Mouse (Mus musculus) heart, adult 8-10 months (tissue): ENCODE measurements around the gene Adora1. TPM values are rescaled to one million over a fixed set of nuclear protein-coding genes. Genes with fewer than 3 reads are reported as not detected.
A peak's percentile ranks its signal among the peaks of the same experiment; 100 is the strongest.

Experiments
- DNase-seq: peaks from one replicate; pipeline ENCODE4 v3.0.0; 2022; ENCODE audit warnings: low spot score
- total RNA-seq, 4 experiments: library from RNA; stranded (reverse); gene quantifications; 2 replicates each; pipeline ENCODE4 v1.2.4; 2022

The Adora1 gene
- total RNA-seq, 4 experiments from 2014 or later: 8.6 to 14.1 (median 12.7) TPM

- DNase-seq: no peak
Measured at GRCm38 (mm10) chr1:134154655-134155054, 80.6 kb downstream of the Adora1 start.

GRCm38 (mm10) chr1:134154121-134154520 lies 81.1 kb downstream of the Adora1 start:
- DNase-seq: no peak

- DNase-seq: no peak
Measured at GRCm38 (mm10) chr1:134152626-134153590, 82.3 kb downstream of the Adora1 start.

- peak; percentile 87 for DNase-seq
Measured at GRCm38 (mm10) chr1:134151655-134152412, 83.4 kb downstream of the Adora1 start.

GRCm38 (mm10) chr1:134150745-134151144 lies 84.5 kb downstream of the Adora1 start:
- no peak for DNase-seq

- DNase-seq: no peak
Measured at GRCm38 (mm10) chr1:134150076-134150475, 85.2 kb downstream of the Adora1 start.

Other genes with a start within 250 kb of the Adora1 start
- 10 to 100 TPM in 1 of 4 experiments, 1 to 10 TPM in 3; 5.9 to 14.1 (median 8.2) TPM for gene Fmod, start 198.2 kb downstream of the Adora1 start, total RNA-seq
- 10 to 100 TPM; 18.3 to 35.3 (median 28.0) TPM for gene Btg2, start 156.3 kb downstream of the Adora1 start, total RNA-seq
- not detected for gene Chit1, start 124.2 kb downstream of the Adora1 start, total RNA-seq
- 1 to 10 TPM in 1 of 4 experiments, under 1 TPM in 3; 0.38 to 2.7 (median 0.51) TPM for gene Chil1, start 53.3 kb downstream of the Adora1 start, total RNA-seq
- gene Mybph, start 42.0 kb downstream of the Adora1 start, total RNA-seq: under 1 TPM in 1 of 4 experiments, not detected in 3; 0.28 TPM
- gene Myog, start 54.6 kb upstream of the Adora1 start, total RNA-seq: not detected
- gene Ppfia4, start 97.5 kb upstream of the Adora1 start, total RNA-seq: 1 to 10 TPM in 1 of 4 experiments, under 1 TPM in 3; 0.63 to 1.1 (median 0.95) TPM
- 10 to 100 TPM; 11.4 to 20.0 (median 13.8) TPM for gene Tmem183a, start 126.5 kb upstream of the Adora1 start, total RNA-seq
- gene 4933406M09Rik, start 150.5 kb upstream of the Adora1 start, total RNA-seq: not detected
- 10 to 100 TPM; 23.4 to 28.6 (median 26.9) TPM for gene Cyb5r1, start 170.1 kb upstream of the Adora1 start, total RNA-seq
- 100 to 1,000 TPM; 123 to 133 (median 130) TPM for gene Adipor1, start 179.9 kb upstream of the Adora1 start, total RNA-seq
- gene Klhl12, start 220.1 kb upstream of the Adora1 start, total RNA-seq: 10 to 100 TPM; 20.3 to 23.6 (median 22.7) TPM